Mouse (Mus musculus): ENCODE measurements around the gene Foxo3. TPM values are rescaled to one million over a fixed set of nuclear protein-coding genes. Genes with fewer than 3 reads are reported as not detected.

The Foxo3 gene
- polyA plus RNA-seq, 1 experiment from 2014 or later: 4.4 TPM

DNA sequence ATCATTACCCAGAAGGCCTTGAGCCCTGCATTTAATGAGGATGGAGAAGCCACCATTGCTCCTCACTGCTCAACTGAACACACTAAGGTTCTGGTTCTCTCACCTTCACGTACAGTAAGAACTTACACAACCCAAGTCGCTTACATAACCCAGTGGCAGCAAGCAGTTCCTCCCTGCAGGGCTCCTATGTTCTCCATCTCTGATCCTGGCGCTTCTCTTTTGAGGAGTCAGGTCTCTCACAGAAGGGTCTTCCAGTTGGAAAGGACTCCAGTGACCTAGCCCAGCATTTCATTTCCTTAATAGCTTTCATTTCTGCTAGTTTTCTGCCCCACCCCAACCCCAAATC is 31.3 kb downstream of the Foxo3 start:
- Histone ChIP-seq H3K27ac (no peak overlapping the region), H3K9me3 (no peaks in the 10 kb centered on the region), H3K27me3 (replicated peaks) (no peaks in the 10 kb centered on the region), H3K4me3 (no peak overlapping the region), H3K9ac (no peak overlapping the region), H3K36me3 (replicated peaks) (no peaks in the 10 kb centered on the region), H3K4me2 (no peak overlapping the region), H3K4me1 (0 out of 2 replicates have a peak, but pooled peaks cover 3% of the 10 kb centered on the region)
- WGBS: 94% methylated on average over 3 of the region's 3 CpGs
- ATAC-seq (replicated peaks): no peak

DNA sequence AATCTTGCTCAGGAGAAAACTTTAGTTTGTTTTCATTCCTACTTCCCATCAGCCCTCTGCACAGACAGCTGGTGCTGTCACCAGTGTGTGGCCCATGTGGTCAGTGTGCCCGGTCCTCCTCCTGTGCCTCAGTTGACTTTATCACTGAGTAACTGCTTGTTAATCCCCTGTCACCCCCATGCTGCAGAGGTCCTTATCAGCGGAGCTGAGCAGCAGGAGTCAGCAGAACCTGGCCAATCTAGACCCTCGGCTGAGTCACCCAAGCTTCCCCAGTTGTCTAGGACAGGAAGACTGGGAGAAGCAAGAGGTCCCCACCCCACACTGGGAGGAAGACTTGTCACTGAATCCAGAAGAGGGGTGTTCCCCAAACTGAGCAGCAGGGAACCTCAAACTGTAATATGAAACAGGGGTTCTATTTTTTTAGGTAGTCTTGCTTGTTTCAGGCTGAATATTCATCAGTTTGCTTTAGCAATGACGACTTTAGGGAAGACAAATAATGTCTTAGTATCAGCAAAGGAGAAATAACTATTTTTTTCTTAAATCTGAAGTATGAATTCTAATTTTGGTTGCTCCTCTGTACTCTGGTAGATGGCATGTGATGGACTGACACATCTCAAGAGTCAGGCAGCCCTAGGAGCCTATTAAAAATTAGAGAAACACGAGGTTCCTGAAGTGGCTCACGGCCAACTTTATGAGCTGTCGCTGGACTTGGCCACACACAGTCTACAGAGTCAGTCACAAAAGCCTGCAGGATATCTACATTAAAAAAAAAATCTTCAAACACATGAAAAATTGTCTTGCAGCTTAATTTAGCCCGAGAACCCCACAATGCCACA is 31.9 kb downstream of the Foxo3 start:
- no peak overlapping the region for H3K4me2 ChIP-seq
- no peak overlapping the region for H3K9ac ChIP-seq
- H3K36me3 ChIP-seq (replicated peaks): no peaks in the 10 kb centered on the region
- 74% methylated on average over 8 of the region's 8 CpGs for WGBS
- ATAC-seq (replicated peaks): no peak
- H3K27ac ChIP-seq: no peak overlapping the region
- no peak overlapping the region for H3K4me3 ChIP-seq
- H3K9me3 ChIP-seq: no peaks in the 10 kb centered on the region
- H3K27me3 ChIP-seq (replicated peaks): no peaks in the 10 kb centered on the region
- 0 out of 2 replicates have a peak, but pooled peaks cover 3% of the 10 kb centered on the region for H3K4me1 ChIP-seq

DNA sequence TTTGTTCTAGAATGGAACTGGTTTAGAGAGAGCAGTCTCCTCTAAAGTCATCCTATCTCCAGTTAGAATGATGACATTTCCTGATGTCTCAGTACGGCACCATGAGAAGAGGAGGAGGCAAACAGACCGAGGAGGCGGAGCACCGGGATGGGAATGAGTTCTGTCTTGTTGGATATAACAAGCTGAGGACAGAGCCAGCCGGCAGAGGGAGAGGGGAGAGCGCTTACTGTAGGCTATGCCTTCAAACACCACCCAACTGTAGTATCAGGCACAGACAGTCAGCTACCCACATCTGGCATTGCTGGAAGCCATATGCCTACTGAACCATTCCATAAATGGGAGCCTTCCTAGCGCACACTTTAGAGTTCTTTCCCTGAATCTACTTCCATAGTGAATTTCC is 32.6 kb downstream of the Foxo3 start:
- H3K27me3 ChIP-seq (replicated peaks): no peaks in the 10 kb centered on the region
- peaks cover 8% of the 10 kb centered on the region; the same call in 1 of the 2 replicates for H3K4me1 ChIP-seq
- 92% methylated on average over 7 of the region's 7 CpGs for WGBS
- no peak for ATAC-seq (replicated peaks)
- H3K4me3 ChIP-seq: no peak overlapping the region
- H3K4me2 ChIP-seq: no peak overlapping the region
- no peak overlapping the region for H3K9ac ChIP-seq
- no peaks in the 10 kb centered on the region for H3K36me3 ChIP-seq (replicated peaks)
- no peaks in the 10 kb centered on the region for H3K9me3 ChIP-seq
- H3K27ac ChIP-seq: no peak overlapping the region

DNA sequence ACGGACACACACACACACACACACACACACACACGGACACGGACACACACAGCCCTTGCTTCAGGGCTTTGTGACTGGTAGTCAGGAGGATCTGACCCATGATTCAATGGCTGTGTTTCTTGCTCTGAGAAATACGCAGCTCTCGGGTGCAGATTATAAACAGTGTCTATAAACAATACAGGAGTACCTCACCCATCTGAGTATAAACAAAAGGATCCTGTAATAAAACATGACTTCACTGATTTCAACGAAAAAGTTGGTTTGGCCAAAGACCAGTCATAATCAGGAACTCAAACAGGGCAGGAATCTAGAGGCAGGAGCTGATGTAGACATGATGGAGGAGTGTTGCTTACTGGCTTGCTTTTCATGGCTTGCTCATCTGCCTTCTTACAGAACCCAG is 34.1 kb downstream of the Foxo3 start:
- WGBS: 89% methylated on average over 6 of the region's 6 CpGs
- ATAC-seq (replicated peaks): no peak

GRCm38 (mm10) chr10:42241775-42242174 is 34.8 kb downstream of the Foxo3 start:
- Histone ChIP-seq H3K4me3 (no peak overlapping the region), H3K4me2 (no peak overlapping the region), H3K27me3 (replicated peaks) (no peaks in the 10 kb centered on the region), H3K36me3 (replicated peaks) (no peaks in the 10 kb centered on the region), H3K27ac (no peak overlapping the region), H3K4me1 (peaks cover 9% of the 10 kb centered on the region; the same call in 1 of the 2 replicates), H3K9me3 (no peaks in the 10 kb centered on the region), H3K9ac (no peak overlapping the region)
- no peak for ATAC-seq (replicated peaks)
- WGBS: 64% methylated on average over 4 of the region's 4 CpGs

More for the DNA sequence above, 34.1 kb downstream of the Foxo3 start:
- H3K4me1 ChIP-seq: peaks cover 9% of the 10 kb centered on the region; the same call in 1 of the 2 replicates
- no peaks in the 10 kb centered on the region for H3K27me3 ChIP-seq (replicated peaks)
- no peaks in the 10 kb centered on the region for H3K36me3 ChIP-seq (replicated peaks)
- no peak overlapping the region for H3K9ac ChIP-seq
- H3K9me3 ChIP-seq: no peaks in the 10 kb centered on the region
- H3K4me2 ChIP-seq: no peak overlapping the region
- no peak overlapping the region for H3K27ac ChIP-seq
- H3K4me3 ChIP-seq: no peak overlapping the region

- Histone ChIP-seq H3K9ac (no peak overlapping the region), H3K4me1 (peaks cover 6% of the 10 kb centered on the region; the same call in 1 of the 2 replicates), H3K4me3 (no peak overlapping the region), H3K27ac (no peak overlapping the region), H3K9me3 (no peaks in the 10 kb centered on the region), H3K27me3 (replicated peaks) (no peaks in the 10 kb centered on the region), H3K36me3 (replicated peaks) (no peaks in the 10 kb centered on the region), H3K4me2 (no peak overlapping the region)
- ATAC-seq (replicated peaks): no peak
- WGBS: 89% methylated on average over 6 of the region's 6 CpGs
Measured at GRCm38 (mm10) chr10:42239810-42240111, 36.8 kb downstream of the Foxo3 start.

GRCm38 (mm10) chr10:42238923-42239809 is 37.4 kb downstream of the Foxo3 start:
- WGBS: 71% methylated on average over 15 of the region's 15 CpGs

DNA sequence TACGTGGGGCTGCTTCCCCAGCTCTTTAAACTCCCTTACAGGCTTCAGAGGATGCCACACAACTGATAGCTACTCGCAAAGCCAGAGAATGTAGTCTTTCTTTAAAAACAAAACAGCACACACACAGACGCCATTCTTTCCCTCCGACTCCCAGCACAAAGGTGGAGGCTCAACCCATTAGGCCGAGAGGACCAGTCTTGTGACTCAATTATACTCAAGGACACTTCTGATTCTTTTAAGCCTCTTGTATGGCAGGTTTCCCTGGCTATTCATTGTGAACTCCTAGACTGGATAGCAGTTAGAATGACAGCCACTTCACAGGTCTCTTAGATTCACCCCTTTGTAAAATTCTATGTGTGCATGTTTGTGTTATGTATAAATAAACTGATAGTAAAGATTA is 38.3 kb downstream of the Foxo3 start:
- H3K4me1 ChIP-seq: peaks cover 6% of the 10 kb centered on the region; the same call in 1 of the 2 replicates
- no peaks in the 10 kb centered on the region for H3K27me3 ChIP-seq (replicated peaks)
- H3K36me3 ChIP-seq (replicated peaks): no peaks in the 10 kb centered on the region
- no peaks in the 10 kb centered on the region for H3K9me3 ChIP-seq
- 44% methylated on average over 5 of the region's 5 CpGs for WGBS
- no peak for ATAC-seq (replicated peaks)
- H3K4me3 ChIP-seq: no peak overlapping the region
- H3K27ac ChIP-seq: no peak overlapping the region
- H3K9ac ChIP-seq: no peak overlapping the region
- no peak overlapping the region for H3K4me2 ChIP-seq

More at GRCm38 (mm10) chr10:42238923-42239809, 37.4 kb downstream of the Foxo3 start:
- Histone ChIP-seq H3K9ac (no peak overlapping the region), H3K4me3 (no peak overlapping the region), H3K4me1 (peaks cover 6% of the 10 kb centered on the region; the same call in 1 of the 2 replicates), H3K27ac (no peak overlapping the region), H3K9me3 (no peaks in the 10 kb centered on the region), H3K27me3 (replicated peaks) (no peaks in the 10 kb centered on the region), H3K4me2 (no peak overlapping the region), H3K36me3 (replicated peaks) (no peaks in the 10 kb centered on the region)
- no peak for ATAC-seq (replicated peaks)

- H3K27ac ChIP-seq: no peak overlapping the region
- no peak overlapping the region for H3K4me3 ChIP-seq
- WGBS: 91% methylated on average over 4 of the region's 4 CpGs
- ATAC-seq (replicated peaks): no peak
- peaks cover 6% of the 10 kb centered on the region; the same call in 1 of the 2 replicates for H3K4me1 ChIP-seq
- H3K27me3 ChIP-seq (replicated peaks): no peaks in the 10 kb centered on the region
- H3K36me3 ChIP-seq (replicated peaks): no peaks in the 10 kb centered on the region
- no peak overlapping the region for H3K4me2 ChIP-seq
- no peak overlapping the region for H3K9ac ChIP-seq
- no peaks in the 10 kb centered on the region for H3K9me3 ChIP-seq
Measured at GRCm38 (mm10) chr10:42237556-42237955, 39.0 kb downstream of the Foxo3 start.

DNA sequence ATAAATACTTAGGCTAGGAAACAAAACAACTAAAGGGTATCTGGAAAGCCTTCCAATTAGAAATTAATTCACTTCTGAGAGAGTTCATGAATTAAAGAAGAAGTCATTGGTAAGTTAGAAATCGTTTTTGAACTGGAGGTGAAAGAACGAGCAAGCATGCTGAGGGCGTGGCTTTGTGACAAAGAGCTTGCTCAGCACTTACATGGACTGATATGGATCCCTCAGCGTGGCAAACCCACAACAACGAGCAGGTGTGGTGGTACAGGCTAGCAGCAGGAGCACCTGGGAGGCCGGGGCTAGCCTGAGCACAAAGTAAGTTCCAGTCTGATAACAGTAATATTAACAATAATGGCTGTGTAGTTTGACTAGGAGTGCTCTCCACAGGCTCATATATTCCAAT is 41.2 kb downstream of the Foxo3 start:
- H3K36me3 ChIP-seq (replicated peaks): no peaks in the 10 kb centered on the region
- no peak for ATAC-seq (replicated peaks)
- no peak overlapping the region for H3K27ac ChIP-seq
- peaks cover 6% of the 10 kb centered on the region; the same call in 1 of the 2 replicates for H3K4me1 ChIP-seq
- no peaks in the 10 kb centered on the region for H3K9me3 ChIP-seq
- no peaks in the 10 kb centered on the region for H3K27me3 ChIP-seq (replicated peaks)
- no peak overlapping the region for H3K4me2 ChIP-seq
- no peak overlapping the region for H3K4me3 ChIP-seq
- H3K9ac ChIP-seq: no peak overlapping the region
- WGBS: 91% methylated on average over 6 of the region's 6 CpGs

- Histone ChIP-seq H3K4me1 (peaks cover 5% of the 10 kb centered on the region; the same call in 1 of the 2 replicates), H3K27me3 (replicated peaks) (no peaks in the 10 kb centered on the region), H3K9me3 (no peaks in the 10 kb centered on the region), H3K4me2 (no peak overlapping the region), H3K9ac (no peak overlapping the region), H3K27ac (no peak overlapping the region), H3K4me3 (no peak overlapping the region), H3K36me3 (replicated peaks) (no peaks in the 10 kb centered on the region)
- ATAC-seq (replicated peaks): no peak
- WGBS: 78% methylated on average over 11 of the region's 11 CpGs
Measured at GRCm38 (mm10) chr10:42232977-42233376, 43.6 kb downstream of the Foxo3 start.

- H3K9ac ChIP-seq: no peak overlapping the region
- peaks cover 9% of the 10 kb centered on the region; the same call in 1 of the 2 replicates for H3K4me1 ChIP-seq
- H3K27me3 ChIP-seq (replicated peaks): no peaks in the 10 kb centered on the region
- no peak overlapping the region for H3K4me3 ChIP-seq
- no peaks in the 10 kb centered on the region for H3K36me3 ChIP-seq (replicated peaks)
- no peak for ATAC-seq (replicated peaks)
- H3K4me2 ChIP-seq: no peak overlapping the region
- 85% methylated on average over 8 of the region's 8 CpGs for WGBS
- H3K9me3 ChIP-seq: no peaks in the 10 kb centered on the region
- no peak overlapping the region for H3K27ac ChIP-seq
Measured at GRCm38 (mm10) chr10:42231847-42232246, 44.7 kb downstream of the Foxo3 start.

All from midbrain, embryonic 15.5 days (tissue).